Mouse (Mus musculus): ENCODE measurements around the gene Nppc.

DNA sequence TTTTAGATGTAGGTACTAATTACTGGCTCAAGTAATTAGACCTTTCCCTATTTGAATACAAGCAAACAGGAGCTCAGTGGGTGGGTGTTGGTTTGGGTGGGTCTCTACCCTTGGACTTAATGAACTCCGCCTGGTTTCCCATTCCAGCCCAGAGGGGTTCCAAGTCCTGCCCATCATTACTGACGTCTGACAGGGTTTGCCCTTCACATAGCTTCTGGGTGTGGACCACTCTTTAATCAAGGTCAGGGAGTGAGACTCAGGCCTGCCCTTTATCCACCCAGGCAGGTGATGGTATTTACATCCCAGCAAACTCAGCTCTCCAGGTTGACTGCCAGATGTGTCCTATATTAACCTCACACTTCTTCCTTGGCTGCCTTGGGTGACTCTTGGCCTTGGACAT is 22.9 kb downstream of the Nppc start:
- TF ChIP-seq CTCF (IDR thresholded peaks at IDR 0.05; ENCODE audit: low read depth, low read length) (no peak), POLR2A (IDR thresholded peaks at IDR 0.05; ENCODE audit: borderline replicate concordance, low read depth, low read length) (no peak)
